Mouse (Mus musculus): Measurements from ENCODE around the gene Ywhaq. TPM values are rescaled to one million over a fixed set of nuclear protein-coding genes. Genes with fewer than 3 reads are reported as not detected.

The Ywhaq gene
- total and polyA plus RNA-seq, 3 experiments = 217 to 392 (median 234) TPM

- no peak for DNase-seq (ENCODE audit: extremely low read depth)
- H3K27me3 ChIP-seq (replicated peaks) = no peaks in the 10 kb centered on the region
- H3K27ac ChIP-seq (ENCODE audit: insufficient read depth, low read depth) = no peak overlapping the region
- in situ Hi-C loops (cut with MboI; ENCODE audit: low pct_ligation_motif_present, low pct_unique_long_range_greater_than_20kb, low sequenced_read_pairs) = no loop called here
- H3K4me1 ChIP-seq (ENCODE audit: control insufficient read depth in 1 of 2, insufficient read depth in 2 of 2) = peaks cover 0 to 13% of the 10 kb centered on the region in 2 experiments; a peak in 1 of 4 replicates
- H3K9me3 ChIP-seq (replicated peaks; ENCODE audit: low read length) = no peaks in the 10 kb centered on the region
- no peak overlapping the region for H3K9ac ChIP-seq (ENCODE audit: insufficient read depth, low read depth)
- no peak for TF ChIP-seq USF2 (conservative IDR thresholded peaks at IDR 0.05; ENCODE audit: low read depth, low read length)
- no peak for TF ChIP-seq NRF1 (IDR thresholded peaks at IDR 0.05; ENCODE audit: low read depth, low read length)
- TF ChIP-seq CTCF (conservative IDR thresholded peaks at IDR 0.05 in 1 of 2, IDR thresholded peaks at IDR 0.05 in 1 of 2; ENCODE audit: low read depth in 2 of 2, low read length in 2 of 2) = peak; percentile 27 to 61; a peak in 3 of 4 replicates
- TF ChIP-seq SMC3 (IDR thresholded peaks at IDR 0.05; ENCODE audit: low read depth, low read length) = peak; percentile 52
- TF ChIP-seq RAD21 (IDR thresholded peaks at IDR 0.05; ENCODE audit: low read depth, low read length) = peak; percentile 35
- no peak overlapping the region for H3K4me3 ChIP-seq (replicated peaks in 1 of 3; ENCODE audit: low read depth in 2 of 3, low read length in 2 of 3, poor library complexity in 1 of 3)
- no peaks in the 10 kb centered on the region for H3K79me2 ChIP-seq (replicated peaks; ENCODE audit: control insufficient read depth, extremely low read depth, insufficient read depth, poor library complexity, severe bottlenecking)
- H3K4me2 ChIP-seq (ENCODE audit: insufficient read depth, low read depth, poor library complexity, severe bottlenecking) = no peak overlapping the region
- dilution Hi-C loops (cut with MboI; ENCODE audit: extremely low pct_ligation_motif_present, extremely low pct_unique_long_range_greater_than_20kb, low sequenced_read_pairs) = no loop called here
- H3K36me3 ChIP-seq (replicated peaks in 1 of 2; ENCODE audit: control insufficient read depth in 1 of 2, insufficient read depth in 1 of 2, low read length in 1 of 2) = no peaks in the 10 kb centered on the region
Measured at GRCm38 (mm10) chr12:21441870-21442269, 24.4 kb upstream of the Ywhaq start.

- Histone ChIP-seq H3K27ac (ENCODE audit: insufficient read depth, low read depth) (no peak overlapping the region), H3K4me1 (ENCODE audit: control insufficient read depth in 1 of 2, insufficient read depth in 2 of 2) (peaks cover 0 to 13% of the 10 kb centered on the region in 2 experiments; a peak in 1 of 4 replicates), H3K9me3 (replicated peaks; ENCODE audit: low read length) (no peaks in the 10 kb centered on the region), H3K79me2 (replicated peaks; ENCODE audit: control insufficient read depth, extremely low read depth, insufficient read depth, poor library complexity, severe bottlenecking) (no peaks in the 10 kb centered on the region), H3K4me2 (ENCODE audit: insufficient read depth, low read depth, poor library complexity, severe bottlenecking) (no peak overlapping the region), H3K36me3 (replicated peaks in 1 of 2; ENCODE audit: control insufficient read depth in 1 of 2, insufficient read depth in 1 of 2, low read length in 1 of 2) (no peaks in the 10 kb centered on the region), H3K27me3 (replicated peaks) (no peaks in the 10 kb centered on the region), H3K4me3 (replicated peaks in 1 of 3; ENCODE audit: low read depth in 2 of 3, low read length in 2 of 3, poor library complexity in 1 of 3) (no peak overlapping the region), H3K9ac (ENCODE audit: insufficient read depth, low read depth) (no peak overlapping the region)
- TF ChIP-seq ELF1 (IDR thresholded peaks at IDR 0.05; ENCODE audit: low read depth, low read length) = no peak
- no peak for TF ChIP-seq USF1 (IDR thresholded peaks at IDR 0.05; ENCODE audit: low read depth, low read length)
- in situ Hi-C loops (cut with MboI; ENCODE audit: low pct_ligation_motif_present, low pct_unique_long_range_greater_than_20kb, low sequenced_read_pairs) (no loop called here), dilution Hi-C loops (cut with MboI; ENCODE audit: extremely low pct_ligation_motif_present, extremely low pct_unique_long_range_greater_than_20kb, low sequenced_read_pairs) (no loop called here)
- no peak for DNase-seq (ENCODE audit: extremely low read depth)
Measured at GRCm38 (mm10) chr12:21439428-21439827, 22.0 kb upstream of the Ywhaq start.

- H3K4me3 ChIP-seq (replicated peaks in 1 of 3; ENCODE audit: low read depth in 2 of 3, low read length in 2 of 3, poor library complexity in 1 of 3) = no peak overlapping the region
- H3K4me1 ChIP-seq (ENCODE audit: control insufficient read depth in 1 of 2, insufficient read depth in 2 of 2) = peaks cover 0 to 13% of the 10 kb centered on the region in 2 experiments; a peak in 1 of 4 replicates
- H3K9me3 ChIP-seq (replicated peaks; ENCODE audit: low read length) = no peaks in the 10 kb centered on the region
- no peak overlapping the region for H3K27ac ChIP-seq (ENCODE audit: insufficient read depth, low read depth)
- TF ChIP-seq CHD2 (IDR thresholded peaks at IDR 0.05; ENCODE audit: low read length) (no peak), ZC3H11A (IDR thresholded peaks at IDR 0.05; ENCODE audit: low read depth, low read length) (no peak), ZNF384 (IDR thresholded peaks at IDR 0.05; ENCODE audit: low read depth, low read length) (no peak), NRF1 (IDR thresholded peaks at IDR 0.05; ENCODE audit: low read depth, low read length) (no peak), USF2 (conservative IDR thresholded peaks at IDR 0.05; ENCODE audit: low read depth, low read length) (no peak), JUND (conservative IDR thresholded peaks at IDR 0.05; ENCODE audit: low read depth, low read length) (no peak), MXI1 (IDR thresholded peaks at IDR 0.05; ENCODE audit: low read depth, low read length) (no peak)
- H3K4me2 ChIP-seq (ENCODE audit: insufficient read depth, low read depth, poor library complexity, severe bottlenecking) = no peak overlapping the region
- no peaks in the 10 kb centered on the region for H3K36me3 ChIP-seq (replicated peaks in 1 of 2; ENCODE audit: control insufficient read depth in 1 of 2, insufficient read depth in 1 of 2, low read length in 1 of 2)
- dilution Hi-C loops (cut with MboI; ENCODE audit: extremely low pct_ligation_motif_present, extremely low pct_unique_long_range_greater_than_20kb, low sequenced_read_pairs) = no loop called here
- no peak for DNase-seq (ENCODE audit: extremely low read depth)
- in situ Hi-C loops (cut with MboI; ENCODE audit: low pct_ligation_motif_present, low pct_unique_long_range_greater_than_20kb, low sequenced_read_pairs) = no loop called here
- no peak overlapping the region for H3K9ac ChIP-seq (ENCODE audit: insufficient read depth, low read depth)
- no peaks in the 10 kb centered on the region for H3K27me3 ChIP-seq (replicated peaks)
- H3K79me2 ChIP-seq (replicated peaks; ENCODE audit: control insufficient read depth, extremely low read depth, insufficient read depth, poor library complexity, severe bottlenecking) = no peaks in the 10 kb centered on the region
Measured at GRCm38 (mm10) chr12:21438750-21439394, 21.4 kb upstream of the Ywhaq start.
